Mouse (Mus musculus) small intestine, adult 2 months (tissue): ENCODE results near the gene Zbtb9. TPM values are rescaled to one million over a fixed set of nuclear protein-coding genes. Genes with fewer than 3 reads are reported as not detected.

ENCODE experiments used
- H3K27ac ChIP-seq: fragments of 200-500 bp; 2 replicates; pipeline ENCODE4 v1.5.1; 2012; ENCODE audit warnings: low read depth, low read length, control low read depth, inconsistent platforms; ENCODE audit not compliant: insufficient read depth
- H3K27me3 ChIP-seq: fragments of 200-500 bp; 2 replicates; pipeline ENCODE4 v1.6.1; 2012; ENCODE audit warnings: mild to moderate bottlenecking, moderate library complexity, low read length, inconsistent platforms; ENCODE audit not compliant: control insufficient read depth, insufficient read depth
- H3K36me3 ChIP-seq: fragments of 200-500 bp; 2 replicates; pipeline ENCODE4 v1.6.1; 2012; ENCODE audit warnings: mild to moderate bottlenecking, low read length, control low read depth, inconsistent platforms; ENCODE audit not compliant: control insufficient read depth, insufficient read depth
- H3K4me1 ChIP-seq: fragments of 200-500 bp; 2 replicates; pipeline ENCODE4 v1.6.1; 2012; ENCODE audit warnings: low read length, inconsistent platforms, mixed read lengths; ENCODE audit not compliant: control insufficient read depth, insufficient read depth, insufficient read length
- H3K4me3 ChIP-seq: fragments of 200-500 bp; 2 replicates; pipeline ENCODE4 v1.5.1; 2012; ENCODE audit warnings: low read depth, mild to moderate bottlenecking, control low read depth, inconsistent platforms, low read length, moderate library complexity
- CTCF ChIP-seq: fragments of 200-500 bp; IDR thresholded peaks from 2 replicates; pipeline ENCODE4 v1.5.1; 2012; ENCODE audit warnings: low read depth, mild to moderate bottlenecking, control low read depth, inconsistent platforms, low read length, moderate library complexity, mixed read lengths; ENCODE audit not compliant: insufficient replicate concordance, insufficient read length; ENCODE audit errors: extremely low read depth
- POLR2A ChIP-seq: fragments of 200-500 bp; IDR thresholded peaks from 2 replicates; pipeline ENCODE4 v1.6.1; 2012; ENCODE audit warnings: low read depth, mild to moderate bottlenecking, control low read depth, inconsistent platforms, low read length, moderate library complexity
- WGBS: fragments of 180-500 bp; shearing (Covaris S2); methylation state at CpG from one replicate; pipeline ENCODE4 v1.1.7; 2018; 5-methylcytosine and 5-hydroxymethylcytosine counted together
- polyA plus RNA-seq: library from polyadenylated mRNA; depleted of rRNA; stranded (reverse); fragments of >200 nt; gene quantifications from 2 replicates; pipeline ENCODE4 v1.2.3, GENCODE M21; 2012

Gene Zbtb9
- polyA plus RNA-seq, 1 experiment: 9.1 TPM

- TF ChIP-seq POLR2A: no peak
- no peak for TF ChIP-seq CTCF
- H3K36me3 ChIP-seq: peaks cover 49% of the 10 kb centered on the region
- no peaks in the 10 kb centered on the region for H3K27me3 ChIP-seq
- H3K27ac ChIP-seq: peak overlapping the region; percentile 83
- no peak overlapping the region for H3K4me3 ChIP-seq
- WGBS: 92% methylated on average over 3 of the region's 3 CpGs
- H3K4me1 ChIP-seq: peaks cover 18% of the 10 kb centered on the region
Observed at GRCm38 (mm10) chr17:27025951-27026350, 53.0 kb downstream of the Zbtb9 start.

GRCm38 (mm10) chr17:27027460-27028283 is 54.7 kb downstream of the Zbtb9 start:
- WGBS: 2% methylated on average over 12 of the region's 12 CpGs
- Histone ChIP-seq H3K27me3 (no peaks in the 10 kb centered on the region), H3K4me1 (peaks cover 18% of the 10 kb centered on the region), H3K27ac (peak overlapping the region; percentile 96), H3K36me3 (peaks cover 32% of the 10 kb centered on the region), H3K4me3 (peak overlapping the region; percentile 83)
- TF ChIP-seq CTCF (no peak), POLR2A (no peak; the same call in 1 of the 2 replicates)

DNA sequence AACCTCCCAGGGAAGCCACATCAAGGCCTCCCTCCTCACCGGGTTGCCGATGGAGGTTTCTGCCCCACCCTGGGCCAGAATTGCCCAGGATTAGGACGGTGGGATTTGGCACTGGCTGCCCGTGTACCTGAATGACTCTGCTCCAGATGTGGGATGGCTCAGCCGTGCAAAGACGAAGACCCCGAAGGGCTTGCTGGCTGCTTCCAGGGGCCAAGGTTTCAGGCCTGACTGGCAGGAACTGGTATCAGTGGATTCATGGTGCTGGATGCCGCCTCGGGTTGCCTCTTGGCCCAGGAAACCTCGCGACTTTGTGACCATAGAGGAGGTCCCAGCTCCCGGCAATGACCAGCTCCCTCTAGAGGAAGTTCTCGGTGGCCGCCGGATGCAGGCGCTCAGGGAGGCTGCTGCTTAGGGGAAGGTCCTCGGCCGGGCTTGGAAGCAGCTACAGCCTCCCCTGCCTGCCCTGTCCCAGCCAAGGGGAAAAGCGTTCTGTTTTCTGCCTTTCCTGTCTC is 55.4 kb downstream of the Zbtb9 start:
- TF ChIP-seq POLR2A (peak; percentile 76; the same call in 1 of the 2 replicates), CTCF (peak; percentile 80)
- peak overlapping the region; percentile 83 for H3K4me3 ChIP-seq
- H3K27me3 ChIP-seq: no peaks in the 10 kb centered on the region
- WGBS: under 1% methylated on average over 19 of the region's 19 CpGs
- H3K4me1 ChIP-seq: peaks cover 19% of the 10 kb centered on the region
- peak overlapping the region; percentile 96 for H3K27ac ChIP-seq
- H3K36me3 ChIP-seq: peaks cover 27% of the 10 kb centered on the region

DNA sequence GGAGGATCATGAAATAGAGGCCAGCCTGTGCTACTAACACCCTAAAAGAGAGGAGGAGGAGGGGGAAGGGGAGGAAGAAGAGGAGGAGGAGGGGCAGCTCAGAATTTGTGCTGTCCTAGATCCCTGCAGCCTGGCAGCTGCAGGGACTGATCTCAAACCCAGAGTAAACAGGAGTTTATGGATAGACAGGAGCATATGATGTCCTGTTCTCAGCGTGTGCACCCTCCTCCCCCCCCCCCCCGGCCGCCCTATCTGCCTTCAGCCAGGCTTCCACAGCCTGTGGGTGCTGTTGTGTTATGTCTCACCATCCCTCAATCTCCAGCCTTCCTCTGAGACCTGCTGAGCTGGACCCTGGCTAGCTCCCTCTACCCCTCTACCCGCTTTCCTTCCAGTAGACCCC is 55.9 kb downstream of the Zbtb9 start, which contains the start of gene Bak1:
Bak1 (minus strand) TSS at position 101 of the 400 bp plus-strand sequence.
- peak within 1 kb of the TSS; percentile 96 for H3K27ac ChIP-seq
- no peak for TF ChIP-seq POLR2A
- TF ChIP-seq CTCF: no peak
- WGBS: 42% methylated on average over 4 of the region's 4 CpGs
- H3K4me3 ChIP-seq: peak within 1 kb of the TSS; percentile 83
- no peaks in the 10 kb centered on the region for H3K27me3 ChIP-seq
- peaks cover 19% of the 10 kb centered on the region for H3K4me1 ChIP-seq
- peaks cover 21% of the 10 kb centered on the region for H3K36me3 ChIP-seq

- Histone ChIP-seq H3K4me1 (peaks cover 19% of the 10 kb centered on the region), H3K4me3 (no peak overlapping the region), H3K27ac (no peak overlapping the region), H3K36me3 (peaks cover 17% of the 10 kb centered on the region), H3K27me3 (no peaks in the 10 kb centered on the region)
- TF ChIP-seq POLR2A (no peak), CTCF (no peak)
- 87% methylated on average over 14 of the region's 14 CpGs for WGBS
Observed at GRCm38 (mm10) chr17:27029431-27029830, 56.5 kb downstream of the Zbtb9 start.

- no peak for TF ChIP-seq POLR2A
- no peak for TF ChIP-seq CTCF
- Histone ChIP-seq H3K27ac (no peak overlapping the region), H3K4me1 (peaks cover 11% of the 10 kb centered on the region), H3K36me3 (peaks cover 5% of the 10 kb centered on the region), H3K27me3 (no peaks in the 10 kb centered on the region), H3K4me3 (no peak overlapping the region)
- WGBS: 94% methylated on average over 4 of the region's 4 CpGs
Observed at GRCm38 (mm10) chr17:27030896-27031295, 57.9 kb downstream of the Zbtb9 start.

DNA sequence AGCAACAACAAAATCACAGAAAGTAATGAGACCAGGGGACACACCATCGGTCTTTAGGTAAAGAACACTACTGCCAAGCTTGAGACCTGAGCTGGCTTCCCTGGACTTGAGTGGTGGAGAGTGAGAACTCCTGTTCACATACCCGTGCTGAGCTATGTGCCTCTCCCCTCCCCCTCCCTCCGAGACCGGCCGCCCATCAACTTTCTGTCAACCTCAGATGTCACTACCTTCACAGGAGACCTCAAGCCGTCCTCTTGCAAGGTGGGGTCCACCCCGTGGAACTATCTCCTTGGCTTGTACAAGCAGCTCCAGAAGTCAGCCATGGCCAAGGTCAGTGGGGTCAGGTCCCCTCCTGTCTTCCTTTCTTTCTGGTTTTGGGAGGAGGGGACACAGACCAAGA is 59.4 kb downstream of the Zbtb9 start:
- H3K27ac ChIP-seq: no peak overlapping the region
- no peaks in the 10 kb centered on the region for H3K36me3 ChIP-seq
- no peak overlapping the region for H3K4me3 ChIP-seq
- peaks cover 5% of the 10 kb centered on the region for H3K4me1 ChIP-seq
- H3K27me3 ChIP-seq: no peaks in the 10 kb centered on the region
- 55% methylated on average over 7 of the region's 7 CpGs for WGBS
- TF ChIP-seq CTCF: no peak
- TF ChIP-seq POLR2A: no peak
